Mouse (Mus musculus) kidney, adult 2 months (tissue): ENCODE data around the gene Sema5b.

ENCODE experiments used
- CTCF ChIP-seq: fragments of 200-500 bp; conservative IDR thresholded peaks from 2 replicates; pipeline ENCODE4 v1.5.1; 2011; ENCODE audit warnings: low read depth, mild to moderate bottlenecking, control low read depth, low read length, moderate library complexity, mixed read lengths; ENCODE audit not compliant: insufficient read depth, insufficient read length
- POLR2A ChIP-seq: fragments of 200-500 bp; IDR thresholded peaks from one replicate; pipeline ENCODE4 v1.6.1; 2011; ENCODE audit warnings: low read depth, low read length, control low read depth

- TF ChIP-seq CTCF (no peak), POLR2A (no peak)
Observed at GRCm38 (mm10) chr16:35537651-35538050, 3.3 kb upstream of the Sema5b start.
